23 mouse cellular contexts compared by ENCODE assay signal in the genomic region with DNA sequence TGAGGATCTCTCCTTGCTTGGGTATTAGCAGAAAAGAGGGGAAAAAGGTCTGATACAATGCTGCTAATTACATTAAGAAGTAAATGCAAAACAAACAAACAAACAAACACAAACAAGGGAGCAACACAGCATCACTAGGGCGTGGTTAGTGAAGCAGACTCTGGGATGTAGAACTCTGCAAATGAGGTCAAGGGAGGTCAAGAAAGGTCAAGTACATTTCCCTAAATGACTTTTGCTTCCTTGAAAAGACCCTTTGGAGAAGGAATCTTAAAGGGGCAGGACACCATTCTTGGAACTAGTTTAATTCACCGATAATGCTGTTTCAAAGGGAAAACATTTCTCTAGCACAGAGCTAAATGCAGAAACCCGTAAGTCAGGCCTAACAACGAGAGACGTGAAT.
DNase-seq lines count a peak whose midpoint lies in the region; ATAC-seq lines count a peak whose summit lies in the region.
"Had no signal": no experiment of that assay in that cellular context is flagged by ENCODE, and none has a peak within 500 bp of the region (broad histone marks: within the 10 kb centered on the region; RNA-seq: fewer than 3 reads in every experiment).

No protein-coding gene starts in this region.

- 0 out of 2 replicates have a peak overlapping the region, but pooled peaks have one; percentile 5 for H3K27ac ChIP-seq in kidney, embryonic 16.5 days (ENCODE audit: low read length)
- H3K27ac ChIP-seq: embryonic facial prominence, embryonic 13.5 days; embryonic facial prominence, embryonic 15.5 days; forebrain, embryonic 10.5 days; forebrain, embryonic 12.5 days had no signal

- no peak overlapping the region for H3K4me3 ChIP-seq in kidney, embryonic 16.5 days (ENCODE audit: low read length)
- H3K4me3 ChIP-seq: embryonic facial prominence, embryonic 13.5 days; embryonic facial prominence, embryonic 15.5 days; erythroblast, embryonic 14.5 days; forebrain, embryonic 10.5 days; forebrain, embryonic 12.5 days had no signal

- no peaks in the 10 kb centered on the region for H3K27me3 ChIP-seq in kidney, embryonic 16.5 days (ENCODE audit: insufficient read depth, low read length)
- H3K27me3 ChIP-seq: embryonic facial prominence, embryonic 13.5 days; embryonic facial prominence, embryonic 15.5 days; forebrain, embryonic 12.5 days had no signal

- no peak overlapping the region for H3K9ac ChIP-seq in kidney, embryonic 16.5 days (replicated peaks; ENCODE audit: low read length)
- H3K9ac ChIP-seq: embryonic facial prominence, embryonic 13.5 days; embryonic facial prominence, embryonic 15.5 days; forebrain, embryonic 12.5 days had no signal

- no peaks in the 10 kb centered on the region for H3K9me3 ChIP-seq in kidney, embryonic 16.5 days (ENCODE audit: low read length)
- H3K9me3 ChIP-seq: embryonic facial prominence, embryonic 13.5 days; embryonic facial prominence, embryonic 15.5 days; forebrain, embryonic 10.5 days; forebrain, embryonic 12.5 days had no signal

- H3K4me2 ChIP-seq in kidney, embryonic 16.5 days (replicated peaks; ENCODE audit: low read depth, low read length): no peak overlapping the region
- H3K4me2 ChIP-seq: embryonic facial prominence, embryonic 13.5 days; embryonic facial prominence, embryonic 15.5 days; forebrain, embryonic 12.5 days had no signal

- no peaks in the 10 kb centered on the region for H3K36me3 ChIP-seq in kidney, embryonic 16.5 days (ENCODE audit: insufficient read depth, low read length)
- H3K36me3 ChIP-seq: embryonic facial prominence, embryonic 13.5 days; embryonic facial prominence, embryonic 15.5 days; forebrain, embryonic 10.5 days; forebrain, embryonic 12.5 days had no signal

- peaks cover 10% of the 10 kb centered on the region for H3K4me1 ChIP-seq in kidney, embryonic 16.5 days (ENCODE audit: insufficient read depth, low read length)
- H3K4me1 ChIP-seq: embryonic facial prominence, embryonic 13.5 days; embryonic facial prominence, embryonic 15.5 days had no signal

- ATAC-seq in kidney, embryonic 16.5 days (ENCODE audit: low FRiP score, low TSS enrichment): no peak
- no peak for ATAC-seq in megakaryocyte progenitor cell, adult 5-6 weeks (replicated peaks; ENCODE audit: poor library complexity)
- ATAC-seq: CD4-positive, CD25-positive, alpha-beta regulatory T cell, adult 4 months; forebrain, embryonic 14.5 days; forebrain, embryonic 16.5 days had no signal

- WGBS in kidney, embryonic 16.5 days: 49% methylated on average over 5 of the region's 5 CpGs

- peak; percentile 58 for DNase-seq in embryo, embryonic 10 days (ENCODE audit: low spot score)
- no peak for DNase-seq in embryo, embryonic 9.5 days (ENCODE audit: extremely low spot score)
- no peak for DNase-seq in kidney, adult 9 months
- DNase-seq in ES-CJ7 (ENCODE audit: low read depth, low spot score): peak; percentile 21
- peak; percentile 31 for DNase-seq in embryo, embryonic 11 days
- DNase-seq in frontal cortex, adult 2 months (ENCODE audit: extremely low spot score in 1 of 2, low spot score in 1 of 2): no peak
- DNase-seq: B cell, adult 2 months; cerebellum, adult 11 months; cerebellum, adult 18-20 months; cerebellum, adult 8-10 months; cerebellum, adult 9-11 months; cerebellum, postnatal 14 days; cerebellum, postnatal 36 days had no signal

Comparison
In these comparisons a context has a peak if more than half of its experiments do, and no peak if none do; other contexts are left out.
1. DNase-seq: peak in embryo, embryonic 10 days (single experiment), ES-CJ7 (single experiment) and embryo, embryonic 11 days (single experiment); none in embryo, embryonic 9.5 days (single experiment), kidney, adult 9 months (single experiment) and frontal cortex, adult 2 months (0 of 2).